Mouse (Mus musculus) erythroblast, embryonic 14.5 days (primary cell): ENCODE results near the gene Bmpr1a.

ENCODE experiments used
- GATA1 ChIP-seq: IDR thresholded peaks from 2 replicates; pipeline ENCODE4 v1.6.1; 2012; ENCODE audit warnings: low read length, inconsistent platforms, mixed read lengths
- TAL1 ChIP-seq: IDR thresholded peaks from 3 replicates; pipeline ENCODE4 v1.6.1; 2012; ENCODE audit warnings: low read length, inconsistent platforms, mixed read lengths

GRCm38 (mm10) chr14:34454282-34454681 is 48.9 kb downstream of the Bmpr1a start:
- TF ChIP-seq TAL1, result no peak
- TF ChIP-seq GATA1, result no peak
